Mouse (Mus musculus) ES-E14 (cell line): ENCODE measurements at regions not wholly inside any gene's neighbourhood (a gene's known extent, or its start where the extent isn't known, plus 50 kb on each side); places are given as distances from the start of the nearest gene placed in this dataset.

Experiments used
- DNase-seq: peaks from one replicate; pipeline ENCODE4 v3.0.0-alpha.2; 2013; ENCODE audit warnings: low read depth, low spot score
- H3K27ac ChIP-seq: 2 replicates; pipeline ENCODE4 v1.5.1; 2012; ENCODE audit warnings: low read depth, mild to moderate bottlenecking, low read length, moderate library complexity, mixed read lengths; ENCODE audit not compliant: poor library complexity, insufficient read depth, severe bottlenecking
- H3K36me3 ChIP-seq: 2 replicates; pipeline ENCODE4 v1.6.1; 2012; ENCODE audit warnings: mild to moderate bottlenecking, low read length, moderate library complexity, mixed read lengths; ENCODE audit not compliant: control insufficient read depth, poor library complexity, insufficient read depth, severe bottlenecking
- H3K4me1 ChIP-seq, 2 experiments: fragments of 150-350 bp in 1 of 2; sonication (generic) in 1 of 2; 2 replicates each; pipeline ENCODE4 v1.6.1; 2012; ENCODE audit warnings: low read length in 2 of 2, mild to moderate bottlenecking in 1 of 2, mixed read lengths in 1 of 2; ENCODE audit not compliant: control insufficient read depth in 2 of 2, insufficient read depth in 2 of 2, poor library complexity in 1 of 2
- H3K4me3 ChIP-seq, 2 experiments: fragments of 150-350 bp in 1 of 2; sonication (generic) in 1 of 2; 2 replicates each; pipeline ENCODE4 v1.5.1; 2012; ENCODE audit warnings: low read length in 2 of 2, low read depth in 1 of 2, mild to moderate bottlenecking in 1 of 2, mixed read lengths in 1 of 2; ENCODE audit not compliant: insufficient read depth in 1 of 2, poor library complexity in 1 of 2, severe bottlenecking in 1 of 2
- H3K9ac ChIP-seq: 2 replicates; pipeline ENCODE4 v1.6.1; 2012; ENCODE audit warnings: low read depth, mild to moderate bottlenecking, low read length, mixed read lengths; ENCODE audit not compliant: poor library complexity, insufficient read depth, severe bottlenecking
- H3K9me3 ChIP-seq: fragments of 150-350 bp; sonication (generic); 2 replicates; pipeline ENCODE4 v1.6.1; 2012; ENCODE audit warnings: low read depth, mild to moderate bottlenecking, low read length; ENCODE audit not compliant: control insufficient read depth, insufficient read depth
- CHD2 ChIP-seq: IDR thresholded peaks from 2 replicates; pipeline ENCODE4 v1.6.1; 2014; ENCODE audit warnings: mild to moderate bottlenecking, low read depth, low read length, inconsistent platforms
- HCFC1 ChIP-seq: IDR thresholded peaks from 2 replicates; pipeline ENCODE4 v1.6.1; 2012; ENCODE audit warnings: low read length, inconsistent platforms, borderline replicate concordance; ENCODE audit not compliant: insufficient read depth
- MAFK ChIP-seq: IDR thresholded peaks from 2 replicates; pipeline ENCODE4 v1.6.1; 2014; ENCODE audit warnings: mild to moderate bottlenecking, low read depth, low read length, inconsistent platforms; ENCODE audit not compliant: insufficient read depth
- ZC3H11A ChIP-seq: IDR thresholded peaks from 2 replicates; pipeline ENCODE4 v1.6.1; 2012; ENCODE audit warnings: low read depth, mild to moderate bottlenecking, inconsistent platforms, low read length, borderline replicate concordance
- ZNF384 ChIP-seq: IDR thresholded peaks from 2 replicates; pipeline ENCODE4 v1.6.1; 2012; ENCODE audit warnings: low read depth, low read length, inconsistent platforms
- in situ Hi-C, 2 experiments: fragments of 600-800 bp; cut with MboI; formaldehyde crosslinking; loops; one replicate each; pipeline ENCODE4 v1.15.1; 2025; ENCODE audit warnings: low sequenced_read_pairs in 2 of 2, inconsistent platforms in 1 of 2; ENCODE audit not compliant: unreplicated experiment in 2 of 2

GRCm38 (mm10) chr3:63638572-63638971 lies 154.9 kb upstream of the Gm34302 start:
- Histone ChIP-seq H3K4me1 (no peaks in the 10 kb centered on the region; a peak in 1 of 4 replicates), H3K9me3 (no peaks in the 10 kb centered on the region), H3K36me3 (no peaks in the 10 kb centered on the region), H3K4me3 (no peak overlapping the region), H3K27ac (no peak overlapping the region), H3K9ac (no peak overlapping the region)
- no peak for TF ChIP-seq MAFK
- TF ChIP-seq CHD2 = no peak
- TF ChIP-seq ZNF384 = no peak
- TF ChIP-seq ZC3H11A = no peak
- no peak for TF ChIP-seq HCFC1
- in situ Hi-C loops = no loop called here
- no peak for DNase-seq

GRCm38 (mm10) chr3:63637913-63638312 lies 154.2 kb upstream of the Gm34302 start:
- Histone ChIP-seq H3K27ac (no peak overlapping the region), H3K36me3 (no peaks in the 10 kb centered on the region), H3K4me1 (no peaks in the 10 kb centered on the region; a peak in 1 of 4 replicates), H3K4me3 (no peak overlapping the region), H3K9ac (no peak overlapping the region), H3K9me3 (no peaks in the 10 kb centered on the region)
- in situ Hi-C loops = no loop called here
- no peak for TF ChIP-seq HCFC1
- no peak for TF ChIP-seq MAFK
- TF ChIP-seq ZNF384 = no peak
- TF ChIP-seq CHD2 = no peak
- TF ChIP-seq ZC3H11A = no peak
- no peak for DNase-seq

DNA sequence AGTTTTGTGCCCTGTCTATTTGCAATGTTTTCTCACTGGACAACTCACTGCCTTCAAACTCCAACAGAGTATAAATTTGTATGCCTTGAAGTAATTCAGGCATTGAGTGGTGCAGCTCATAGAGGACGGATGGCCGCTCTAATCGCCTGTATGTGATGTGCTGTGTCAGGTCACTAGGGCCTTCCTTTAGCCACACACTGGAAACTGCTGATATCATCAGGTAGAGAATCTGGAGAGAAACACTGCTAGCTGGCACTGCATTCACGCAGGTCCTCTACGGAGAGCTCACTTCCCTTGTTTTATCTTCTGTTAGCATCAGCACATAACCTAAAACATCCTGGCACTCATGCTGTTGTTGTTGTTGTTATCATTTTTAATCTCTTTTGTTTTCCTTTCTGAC lies 144.0 kb upstream of the Gm34302 start:
- H3K27ac ChIP-seq = no peak overlapping the region
- in situ Hi-C loops = no loop called here

GRCm38 (mm10) chr3:63616127-63616526 lies 132.4 kb upstream of the Gm34302 start:
- no peak for DNase-seq
- H3K27ac ChIP-seq = no peak overlapping the region

More for the DNA sequence above, 144.0 kb upstream of the Gm34302 start:
- Histone ChIP-seq H3K4me1 (no peaks in the 10 kb centered on the region), H3K36me3 (no peaks in the 10 kb centered on the region), H3K4me3 (no peak overlapping the region), H3K9me3 (no peaks in the 10 kb centered on the region), H3K9ac (no peak overlapping the region)
- TF ChIP-seq MAFK (no peak), ZNF384 (no peak), ZC3H11A (no peak), CHD2 (no peak), HCFC1 (no peak)
- no peak for DNase-seq

GRCm38 (mm10) chr3:63613652-63614051 lies 130.0 kb upstream of the Gm34302 start:
- Histone ChIP-seq H3K9me3 (no peaks in the 10 kb centered on the region), H3K9ac (no peak overlapping the region), H3K27ac (no peak overlapping the region), H3K4me1 (peaks cover 0 to 4% of the 10 kb centered on the region in 2 experiments; a peak in 1 of 4 replicates), H3K4me3 (no peak overlapping the region), H3K36me3 (no peaks in the 10 kb centered on the region)
- in situ Hi-C loops = no loop called here
- TF ChIP-seq ZNF384 (no peak), ZC3H11A (no peak), CHD2 (no peak), HCFC1 (no peak), MAFK (no peak)
- DNase-seq = no peak

More at GRCm38 (mm10) chr3:63616127-63616526, 132.4 kb upstream of the Gm34302 start:
- Histone ChIP-seq H3K9ac (no peak overlapping the region), H3K9me3 (no peaks in the 10 kb centered on the region), H3K4me3 (no peak overlapping the region), H3K36me3 (no peaks in the 10 kb centered on the region), H3K4me1 (no peaks in the 10 kb centered on the region)
- TF ChIP-seq MAFK (no peak), ZC3H11A (no peak), CHD2 (no peak), HCFC1 (no peak), ZNF384 (no peak)
- in situ Hi-C loops = no loop called here
